Mouse (Mus musculus) forebrain, embryonic 10.5 days (tissue): ENCODE results near the gene Hspb6. TPM values are rescaled to one million over a fixed set of nuclear protein-coding genes. Genes with fewer than 3 reads are reported as not detected.

Experiments used
- DNase-seq: peaks from one replicate; pipeline ENCODE4 v3.0.0-alpha.2; 2017; ENCODE audit warnings: low spot score; ENCODE audit errors: extremely low spot score
- H3K27ac ChIP-seq: fragments of 300-500 bp; sonication (generic); 2 replicates; pipeline ENCODE4 v1.5.1; 2016; ENCODE audit warnings: mild to moderate bottlenecking
- H3K27me3 ChIP-seq: fragments of 300-500 bp; sonication (generic); 2 replicates; pipeline ENCODE4 v1.6.1; 2016; ENCODE audit warnings: mild to moderate bottlenecking; ENCODE audit not compliant: poor library complexity, severe bottlenecking
- H3K36me3 ChIP-seq: fragments of 300-500 bp; sonication (generic); replicated peaks from 2 replicates; pipeline ENCODE4 v1.6.1; 2016; ENCODE audit warnings: mild to moderate bottlenecking, moderate library complexity
- H3K4me1 ChIP-seq: fragments of 300-500 bp; sonication (generic); 2 replicates; pipeline ENCODE4 v1.6.1; 2016
- H3K4me3 ChIP-seq: fragments of 300-500 bp; sonication (generic); 2 replicates; pipeline ENCODE4 v1.5.1; 2016; ENCODE audit warnings: mild to moderate bottlenecking, moderate library complexity
- H3K9me3 ChIP-seq: fragments of 300-500 bp; sonication (generic); 2 replicates; pipeline ENCODE4 v1.6.1; 2016; ENCODE audit warnings: mild to moderate bottlenecking, moderate library complexity
- WGBS: fragments of 180-500 bp; shearing (Covaris S2); methylation state at CpG from one replicate; pipeline ENCODE4 v1.1.7; 2016; 5-methylcytosine and 5-hydroxymethylcytosine counted together
- polyA plus RNA-seq: library from polyadenylated mRNA; unstranded; fragments of >200 nt; fragmentation: Nextera tagmentation; extraction: Ambion mirVana; gene quantifications from 2 replicates; pipeline ENCODE4 v1.2.1, GENCODE M21; 2016

Hspb6 gene
- polyA plus RNA-seq, 1 experiment from 2014 or later = 4.6 TPM

- H3K9me3 ChIP-seq = no peaks in the 10 kb centered on the region
- no peaks in the 10 kb centered on the region for H3K4me1 ChIP-seq
- H3K27me3 ChIP-seq = no peaks in the 10 kb centered on the region
- WGBS = 81% methylated on average over 2 of the region's 2 CpGs
- no peak overlapping the region for H3K4me3 ChIP-seq
- no peak overlapping the region for H3K27ac ChIP-seq
- no peak for DNase-seq
- peaks cover 100% of the 10 kb centered on the region for H3K36me3 ChIP-seq
These were observed 21.0 kb downstream of the Hspb6 start for GRCm38 (mm10) chr7:30572969-30573368.

- 89% methylated on average over 8 of the region's 8 CpGs for WGBS
- no peaks in the 10 kb centered on the region for H3K9me3 ChIP-seq
- no peaks in the 10 kb centered on the region for H3K27me3 ChIP-seq
- no peak overlapping the region for H3K27ac ChIP-seq
- H3K36me3 ChIP-seq = peaks cover 100% of the 10 kb centered on the region
- DNase-seq = no peak
- no peak overlapping the region for H3K4me3 ChIP-seq
- no peaks in the 10 kb centered on the region for H3K4me1 ChIP-seq
These were observed 28.0 kb downstream of the Hspb6 start for GRCm38 (mm10) chr7:30579950-30580349.

GRCm38 (mm10) chr7:30581547-30581946 lies 29.6 kb downstream of the Hspb6 start:
- Histone ChIP-seq H3K27ac (no peak overlapping the region), H3K4me1 (peaks cover 2% of the 10 kb centered on the region), H3K27me3 (no peaks in the 10 kb centered on the region), H3K36me3 (peaks cover 100% of the 10 kb centered on the region), H3K4me3 (no peak overlapping the region), H3K9me3 (no peaks in the 10 kb centered on the region)
- WGBS = 95% methylated on average over 16 of the region's 16 CpGs
- DNase-seq = no peak

- Histone ChIP-seq H3K4me3 (no peak overlapping the region), H3K27me3 (no peaks in the 10 kb centered on the region), H3K36me3 (peaks cover 76% of the 10 kb centered on the region), H3K4me1 (peaks cover 17% of the 10 kb centered on the region), H3K9me3 (no peaks in the 10 kb centered on the region), H3K27ac (no peak overlapping the region)
- DNase-seq = no peak
- 93% methylated on average over 10 of the region's 10 CpGs for WGBS
These were observed 32.4 kb downstream of the Hspb6 start for GRCm38 (mm10) chr7:30584339-30584738.

- peak overlapping the region; percentile 7; the same call in 1 of the 2 replicates for H3K4me3 ChIP-seq
- WGBS = 92% methylated on average over 7 of the region's 7 CpGs
- H3K36me3 ChIP-seq = peaks cover 68% of the 10 kb centered on the region
These were observed 33.2 kb downstream of the Hspb6 start for GRCm38 (mm10) chr7:30585170-30585569.

GRCm38 (mm10) chr7:30586455-30587020 lies 34.6 kb downstream of the Hspb6 start:
- H3K4me3 ChIP-seq = peak overlapping the region; percentile 98
- 90% methylated on average over 28 of the region's 28 CpGs for WGBS
- no peaks in the 10 kb centered on the region for H3K9me3 ChIP-seq
- peaks cover 54% of the 10 kb centered on the region for H3K36me3 ChIP-seq
- H3K4me1 ChIP-seq = peaks cover 32% of the 10 kb centered on the region
- no peak for DNase-seq
- 0 out of 2 replicates have a peak overlapping the region, but pooled peaks have one; percentile 21 for H3K27ac ChIP-seq
- H3K27me3 ChIP-seq = no peaks in the 10 kb centered on the region

More at GRCm38 (mm10) chr7:30585170-30585569, 33.2 kb downstream of the Hspb6 start:
- Histone ChIP-seq H3K4me1 (peaks cover 24% of the 10 kb centered on the region), H3K27me3 (no peaks in the 10 kb centered on the region), H3K9me3 (no peaks in the 10 kb centered on the region), H3K27ac (no peak overlapping the region)
- no peak for DNase-seq

- 1% methylated on average over 59 of the region's 67 CpGs for WGBS
- Histone ChIP-seq H3K27me3 (no peaks in the 10 kb centered on the region), H3K4me1 (peaks cover 40% of the 10 kb centered on the region), H3K9me3 (no peaks in the 10 kb centered on the region), H3K27ac (peak overlapping the region; percentile 99), H3K4me3 (peak overlapping the region; percentile 98), H3K36me3 (peaks cover 39% of the 10 kb centered on the region)
- peak; percentile 49 for DNase-seq
These were observed 36.1 kb downstream of the Hspb6 start for GRCm38 (mm10) chr7:30587842-30588667.

GRCm38 (mm10) chr7:30588676-30589434 lies 36.9 kb downstream of the Hspb6 start, which contains the start of gene Kmt2b:
Kmt2b (minus strand) TSS chr7:30588726.
- H3K27ac ChIP-seq = peak within 1 kb of the TSS; percentile 99
- no peaks in the 10 kb centered on the region for H3K9me3 ChIP-seq
- peaks cover 31% of the 10 kb centered on the region for H3K36me3 ChIP-seq
- peaks cover 40% of the 10 kb centered on the region for H3K4me1 ChIP-seq
- peak; percentile 97 for DNase-seq
- H3K4me3 ChIP-seq = peak within 1 kb of the TSS; percentile 98
- no peaks in the 10 kb centered on the region for H3K27me3 ChIP-seq
- under 1% methylated on average over 63 of the region's 68 CpGs for WGBS

- peak; percentile 87 for DNase-seq
- Histone ChIP-seq H3K27me3 (no peaks in the 10 kb centered on the region), H3K36me3 (peaks cover 23% of the 10 kb centered on the region), H3K4me3 (peak overlapping the region; percentile 98), H3K27ac (peak overlapping the region; percentile 99), H3K9me3 (no peaks in the 10 kb centered on the region), H3K4me1 (peaks cover 40% of the 10 kb centered on the region)
- 31% methylated on average over 40 of the region's 40 CpGs for WGBS
These were observed 37.7 kb downstream of the Hspb6 start for GRCm38 (mm10) chr7:30589435-30590301.

- no peaks in the 10 kb centered on the region for H3K27me3 ChIP-seq
- H3K36me3 ChIP-seq = peaks cover 9% of the 10 kb centered on the region
- peaks cover 40% of the 10 kb centered on the region for H3K4me1 ChIP-seq
- no peak overlapping the region for H3K4me3 ChIP-seq
- DNase-seq = no peak
- no peaks in the 10 kb centered on the region for H3K9me3 ChIP-seq
- WGBS = 80% methylated on average over 9 of the region's 9 CpGs
- H3K27ac ChIP-seq = peak overlapping the region; percentile 9; the same call in 1 of the 2 replicates
These were observed 39.1 kb downstream of the Hspb6 start for GRCm38 (mm10) chr7:30590927-30591604.

- DNase-seq = no peak
- WGBS = 37% methylated on average over 4 of the region's 4 CpGs
- peaks cover 4% of the 10 kb centered on the region for H3K36me3 ChIP-seq
- H3K4me3 ChIP-seq = no peak overlapping the region
- H3K27ac ChIP-seq = peak overlapping the region; percentile 9; the same call in 1 of the 2 replicates
- H3K4me1 ChIP-seq = peaks cover 38% of the 10 kb centered on the region
- H3K9me3 ChIP-seq = no peaks in the 10 kb centered on the region
- no peaks in the 10 kb centered on the region for H3K27me3 ChIP-seq
These were observed 39.6 kb downstream of the Hspb6 start for GRCm38 (mm10) chr7:30591605-30591951.
